Mouse (Mus musculus) limb, embryonic 11.5 days (tissue): ENCODE data around the gene Ffar2. TPM values are rescaled to one million over a fixed set of nuclear protein-coding genes. Genes with fewer than 3 reads are reported as not detected.
A peak's percentile ranks its signal among the peaks of the same experiment; 100 is the strongest.

ENCODE experiments used
- ATAC-seq: fragments of 200-750 bp; cut with Nextera tagmentation; 2 replicates; pipeline ENCODE4 v1.8.0; 2017; ENCODE audit warnings: low read depth; ENCODE audit not compliant: insufficient number of reproducible peaks, low FRiP score, low TSS enrichment
- DNase-seq: peaks from one replicate; pipeline ENCODE4 v3.0.0-alpha.2; 2015; ENCODE audit warnings: low spot score
- H3K27ac ChIP-seq: fragments of 300-500 bp; sonication (generic); replicated peaks from 2 replicates; pipeline ENCODE4 v1.5.1; 2014; ENCODE audit warnings: low read depth, mild to moderate bottlenecking, low read length
- H3K27me3 ChIP-seq: fragments of 300-500 bp; sonication (generic); 2 replicates; pipeline ENCODE4 v1.6.1; 2014; ENCODE audit warnings: mild to moderate bottlenecking, low read length, mixed read lengths; ENCODE audit not compliant: control insufficient read depth, insufficient read depth
- H3K36me3 ChIP-seq: fragments of 300-500 bp; sonication (generic); 2 replicates; pipeline ENCODE4 v1.6.1; 2014; ENCODE audit warnings: mild to moderate bottlenecking, low read length, moderate library complexity, mixed read lengths; ENCODE audit not compliant: control insufficient read depth, insufficient read depth
- H3K4me1 ChIP-seq: fragments of 300-500 bp; sonication (generic); 2 replicates; pipeline ENCODE4 v1.6.1; 2014; ENCODE audit warnings: low read length, mixed read lengths; ENCODE audit not compliant: control insufficient read depth, insufficient read depth
- H3K4me2 ChIP-seq: fragments of 300-500 bp; sonication (generic); 2 replicates; pipeline ENCODE4 v1.6.1; 2014; ENCODE audit warnings: low read depth, mild to moderate bottlenecking, moderate library complexity; ENCODE audit not compliant: severe bottlenecking
- H3K4me3 ChIP-seq: fragments of 300-500 bp; sonication (generic); 2 replicates; pipeline ENCODE4 v1.5.1; 2014; ENCODE audit warnings: low read depth, low read length
- H3K9ac ChIP-seq: fragments of 300-500 bp; sonication (generic); 2 replicates; pipeline ENCODE4 v1.6.1; 2014; ENCODE audit warnings: mild to moderate bottlenecking, low read length
- H3K9me3 ChIP-seq: fragments of 300-500 bp; sonication (generic); 2 replicates; pipeline ENCODE4 v1.6.1; 2016; ENCODE audit warnings: low read length; ENCODE audit not compliant: control insufficient read depth
- WGBS: fragments of 180-500 bp; shearing (Covaris S2); extraction: QIAGEN DNeasy Blood & Tissue Kit; methylation state at CpG from one replicate; pipeline ENCODE4 v1.1.7; 2014; 5-methylcytosine and 5-hydroxymethylcytosine counted together
- polyA plus RNA-seq: library from polyadenylated mRNA; unstranded; fragments of >200 nt; fragmentation: Nextera tagmentation; extraction: Ambion mirVana; gene quantifications from 2 replicates; pipeline ENCODE4 v1.2.1, GENCODE M21; 2014

Gene Ffar2
- polyA plus RNA-seq, 1 experiment from 2014 or later: not detected

GRCm38 (mm10) chr7:30812291-30812807 lies 11.2 kb downstream of the Ffar2 start:
- no peak overlapping the region for H3K4me3 ChIP-seq
- H3K4me1 ChIP-seq: no peaks in the 10 kb centered on the region
- peak overlapping the region; percentile 26; the same call in 1 of the 2 replicates for H3K27ac ChIP-seq
- 75% methylated on average over 6 of the region's 6 CpGs for WGBS
- H3K27me3 ChIP-seq: no peaks in the 10 kb centered on the region
- ATAC-seq: no peak
- no peak overlapping the region for H3K9ac ChIP-seq
- no peak for DNase-seq
- H3K36me3 ChIP-seq: no peaks in the 10 kb centered on the region
- H3K9me3 ChIP-seq: no peaks in the 10 kb centered on the region
- H3K4me2 ChIP-seq: no peak overlapping the region

- Histone ChIP-seq H3K4me1 (no peaks in the 10 kb centered on the region), H3K4me3 (no peak overlapping the region), H3K27me3 (no peaks in the 10 kb centered on the region), H3K9ac (no peak overlapping the region), H3K4me2 (no peak overlapping the region), H3K27ac (no peak overlapping the region), H3K36me3 (no peaks in the 10 kb centered on the region), H3K9me3 (no peaks in the 10 kb centered on the region)
- DNase-seq (no peak), ATAC-seq (no peak)
- WGBS: 52% methylated on average over 9 of the region's 9 CpGs
These were observed 11.8 kb downstream of the Ffar2 start for GRCm38 (mm10) chr7:30811757-30812290.

- H3K27ac ChIP-seq: no peak overlapping the region
- H3K9me3 ChIP-seq: no peaks in the 10 kb centered on the region; the same call in 1 of the 2 replicates
- H3K4me2 ChIP-seq: no peak overlapping the region
- H3K36me3 ChIP-seq: no peaks in the 10 kb centered on the region
- no peak overlapping the region for H3K9ac ChIP-seq
- DNase-seq (no peak), ATAC-seq (no peak)
- no peaks in the 10 kb centered on the region for H3K27me3 ChIP-seq
- WGBS: 51% methylated on average over 6 of the region's 6 CpGs
- no peak overlapping the region for H3K4me3 ChIP-seq
- H3K4me1 ChIP-seq: no peaks in the 10 kb centered on the region
These were observed 13.3 kb downstream of the Ffar2 start for GRCm38 (mm10) chr7:30810319-30810718.

GRCm38 (mm10) chr7:30805924-30806323 lies 17.7 kb downstream of the Ffar2 start:
- H3K9ac ChIP-seq: no peak overlapping the region
- no peak overlapping the region for H3K4me3 ChIP-seq
- no peaks in the 10 kb centered on the region; the same call in 1 of the 2 replicates for H3K9me3 ChIP-seq
- H3K4me1 ChIP-seq: no peaks in the 10 kb centered on the region
- H3K4me2 ChIP-seq: no peak overlapping the region
- no peaks in the 10 kb centered on the region for H3K27me3 ChIP-seq
- H3K36me3 ChIP-seq: no peaks in the 10 kb centered on the region
- DNase-seq: peak; percentile 42
- WGBS: 51% methylated on average over 6 of the region's 6 CpGs
- no peak overlapping the region for H3K27ac ChIP-seq
- no peak for ATAC-seq

GRCm38 (mm10) chr7:30804026-30804715 lies 19.4 kb downstream of the Ffar2 start:
- Histone ChIP-seq H3K36me3 (no peaks in the 10 kb centered on the region), H3K9me3 (peaks cover 4% of the 10 kb centered on the region; the same call in 1 of the 2 replicates), H3K4me3 (no peak overlapping the region), H3K4me2 (no peak overlapping the region), H3K9ac (no peak overlapping the region), H3K27me3 (no peaks in the 10 kb centered on the region), H3K4me1 (no peaks in the 10 kb centered on the region), H3K27ac (no peak overlapping the region)
- no peak for ATAC-seq
- WGBS: 85% methylated on average over 9 of the region's 9 CpGs
- DNase-seq: no peak

- Histone ChIP-seq H3K27me3 (no peaks in the 10 kb centered on the region), H3K4me3 (no peak overlapping the region), H3K4me1 (no peaks in the 10 kb centered on the region), H3K27ac (no peak overlapping the region), H3K4me2 (no peak overlapping the region), H3K9ac (no peak overlapping the region), H3K9me3 (peaks cover 4% of the 10 kb centered on the region; the same call in 1 of the 2 replicates), H3K36me3 (no peaks in the 10 kb centered on the region)
- no peak for DNase-seq
- WGBS: 97% methylated on average over 3 of the region's 3 CpGs
- ATAC-seq: no peak
These were observed 20.3 kb downstream of the Ffar2 start for GRCm38 (mm10) chr7:30803256-30803655.

GRCm38 (mm10) chr7:30800653-30801052 lies 22.9 kb downstream of the Ffar2 start:
- Histone ChIP-seq H3K9me3 (peaks cover 4% of the 10 kb centered on the region; the same call in 1 of the 2 replicates), H3K36me3 (no peaks in the 10 kb centered on the region), H3K4me1 (no peaks in the 10 kb centered on the region), H3K9ac (no peak overlapping the region), H3K4me3 (no peak overlapping the region), H3K27ac (no peak overlapping the region), H3K4me2 (no peak overlapping the region), H3K27me3 (no peaks in the 10 kb centered on the region)
- DNase-seq: no peak
- ATAC-seq: no peak

GRCm38 (mm10) chr7:30796790-30797189 lies 26.8 kb downstream of the Ffar2 start:
- H3K4me1 ChIP-seq: no peaks in the 10 kb centered on the region
- no peaks in the 10 kb centered on the region for H3K36me3 ChIP-seq
- ATAC-seq (no peak), DNase-seq (no peak)
- H3K9me3 ChIP-seq: peaks cover 4% of the 10 kb centered on the region; the same call in 1 of the 2 replicates
- no peak overlapping the region for H3K4me3 ChIP-seq
- WGBS: 94% methylated on average over 1 of the region's 1 CpGs
- H3K27me3 ChIP-seq: no peaks in the 10 kb centered on the region
- H3K9ac ChIP-seq: no peak overlapping the region
- H3K27ac ChIP-seq: no peak overlapping the region
- H3K4me2 ChIP-seq: no peak overlapping the region
